Mouse (Mus musculus): Measurements from ENCODE around the gene Olfr1311.
"Not testable (repeated sequence)": the region's sequence is repeated elsewhere in the genome, so short reads cannot be mapped to it uniquely, and the experiment has no call there.

Olfr1311 gene

DNA sequence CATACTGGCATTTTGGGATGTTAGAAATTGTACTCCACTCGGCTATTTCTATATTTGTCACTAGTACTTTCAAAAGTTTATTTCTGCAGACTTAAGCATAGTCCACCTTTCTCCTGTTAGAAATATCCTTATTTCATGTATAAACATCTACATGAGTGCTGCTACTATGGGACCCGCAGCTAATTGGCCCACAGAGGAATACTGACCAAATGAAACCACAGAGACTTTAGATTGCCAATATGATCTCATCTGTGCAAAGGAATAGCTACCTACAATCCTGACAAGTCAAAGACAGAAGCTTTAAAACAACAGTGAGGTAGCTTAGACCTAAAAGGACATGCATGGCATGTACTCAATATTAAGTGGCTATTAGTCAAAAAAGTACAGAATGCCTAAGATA, at the start of gene Olfr1311:
Gene Olfr1311, minus strand, starts transcription at position 101 of the 400 bp plus-strand sequence.
- DNase-seq, result no peak

DNA sequence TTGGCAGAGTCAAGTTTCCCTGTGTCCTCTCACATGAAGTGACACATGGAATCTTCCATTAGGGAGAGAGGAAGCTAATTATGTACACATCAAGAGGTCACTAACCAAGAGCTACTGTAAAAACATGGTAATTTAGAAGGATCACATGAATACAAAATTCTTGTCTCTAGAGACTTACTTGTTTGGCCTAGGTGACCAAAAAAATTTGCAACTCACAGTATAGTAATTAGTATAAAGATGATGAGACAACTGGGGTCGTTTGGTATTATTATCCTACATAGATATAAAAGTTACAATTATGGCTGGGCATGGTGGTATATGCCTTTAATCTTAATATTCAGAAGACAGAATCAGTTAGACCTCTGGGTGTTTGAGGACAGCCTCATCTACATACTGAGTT, 25.9 kb upstream of the Olfr1311 start, which contains the start of gene Olfr1312:
Gene Olfr1312, minus strand, starts transcription at position 101 of the 400 bp plus-strand sequence.
- DNase-seq, result no peak

DNA sequence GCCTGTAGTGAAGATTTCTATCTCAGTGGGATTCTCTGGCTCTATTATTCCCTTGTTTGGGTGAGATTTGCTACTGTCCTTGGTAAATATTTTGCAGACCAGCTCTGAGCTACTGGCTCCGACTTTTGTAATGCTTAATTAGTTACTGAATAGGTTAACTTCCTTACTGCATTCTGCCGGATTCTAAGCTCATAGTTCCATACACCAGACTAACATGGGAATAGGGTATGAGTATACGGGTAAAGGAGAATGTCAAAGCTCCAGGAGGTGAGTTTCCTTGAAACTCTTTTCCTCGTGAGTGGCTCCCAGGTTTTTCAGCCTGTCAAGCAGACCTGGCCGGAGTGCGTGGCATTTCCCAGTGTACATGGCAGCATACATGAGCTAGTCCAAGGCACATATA, 2.8 kb upstream of the Olfr1311 start:
- not testable (repeated sequence) for DNase-seq

DNA sequence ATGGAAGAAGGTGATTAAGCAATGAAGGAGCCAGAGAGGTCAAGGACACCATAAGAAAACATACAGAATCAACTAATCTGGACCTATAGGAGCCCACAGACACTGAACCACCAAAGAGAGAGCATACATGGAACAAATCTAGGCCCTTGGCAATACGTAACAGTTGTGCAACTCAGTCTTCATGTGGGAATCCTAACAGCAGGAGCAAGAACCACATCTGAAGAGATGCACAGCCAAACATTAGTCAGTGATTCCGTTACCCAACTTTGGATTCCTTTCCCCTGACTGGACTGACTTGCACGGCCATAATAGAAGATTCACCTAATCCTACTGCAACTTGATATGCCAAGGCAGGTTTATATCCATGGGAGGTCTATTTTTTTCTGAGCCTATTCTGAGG, 9.3 kb downstream of the Olfr1311 start:
- DNase-seq, result no peak

DNA sequence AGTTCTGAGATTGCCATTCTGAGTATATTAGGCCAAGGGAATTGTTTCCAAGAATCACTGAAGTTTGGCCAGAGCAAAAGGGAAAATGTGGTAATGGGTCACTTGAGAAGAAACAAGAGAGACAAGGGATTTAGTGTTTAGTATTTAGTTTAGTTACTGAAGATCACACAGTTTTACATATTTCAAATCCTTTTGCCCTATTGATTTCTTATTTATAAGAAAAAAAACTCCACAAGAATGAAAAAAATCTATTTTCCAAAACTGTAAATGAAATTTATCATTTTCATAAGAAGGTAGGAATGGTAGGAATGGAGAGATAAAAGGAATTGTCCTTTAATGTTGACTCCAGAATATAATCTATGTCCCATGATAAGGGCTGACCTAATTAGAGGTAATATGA, 11.6 kb downstream of the Olfr1311 start, which contains the start of gene Olfr1310:
Gene Olfr1310, minus strand, starts transcription at position 101 of the 400 bp plus-strand sequence.
- DNase-seq, result no peak

DNA sequence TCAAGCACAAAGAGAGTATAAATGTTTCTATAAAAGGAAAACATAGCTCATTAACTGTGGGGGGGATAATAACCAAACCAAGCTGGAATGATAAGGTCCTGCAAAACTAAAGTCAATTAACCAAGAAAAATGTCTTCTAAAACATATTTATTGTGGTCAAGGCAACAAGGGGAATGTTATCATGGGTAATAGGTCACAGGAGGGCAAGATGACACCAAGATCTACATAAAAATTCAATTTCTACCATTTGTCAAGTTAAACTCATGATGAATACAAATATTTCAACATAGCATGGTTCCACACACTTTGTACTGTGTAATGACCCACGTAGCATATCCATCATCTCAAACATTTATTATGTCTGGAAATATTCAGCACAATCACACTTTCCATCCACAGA, 34.0 kb downstream of the Olfr1311 start, which contains the start of gene Olfr1309:
Gene Olfr1309, minus strand, starts transcription at position 101 of the 400 bp plus-strand sequence.
- DNase-seq, result no peak

All from cerebellum, adult 18-20 months (tissue).